Mouse (Mus musculus): Measurements from ENCODE around the gene Arsg. TPM values are rescaled to one million over a fixed set of nuclear protein-coding genes. Genes with fewer than 3 reads are reported as not detected.

The Arsg gene
- polyA plus RNA-seq, 1 experiment from 2014 or later, result 2.9 TPM

DNA sequence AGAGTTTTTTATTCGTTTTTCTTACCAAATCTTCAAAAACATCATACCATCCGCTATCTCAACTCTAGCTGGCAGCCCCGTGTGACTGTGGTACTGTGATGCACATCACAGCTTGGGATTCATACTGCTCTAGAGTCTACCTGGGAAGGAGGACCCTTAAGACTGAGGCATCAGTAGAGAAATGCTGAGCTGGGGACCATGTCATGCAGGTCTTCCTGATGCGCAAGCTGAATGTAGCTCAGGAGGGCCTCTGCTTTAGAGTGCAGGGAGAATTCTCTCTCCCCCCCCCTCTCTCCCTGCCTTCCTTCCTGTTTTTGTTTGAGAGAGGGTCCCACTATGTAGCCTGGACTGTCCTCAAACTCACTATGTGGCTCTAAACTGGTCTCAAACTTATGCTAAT is 32.5 kb upstream of the Arsg start:
- 62% methylated on average over 4 of the region's 4 CpGs for WGBS
- Histone ChIP-seq H3K27ac (ENCODE audit: low read depth, low read length) (no peak overlapping the region), H3K4me1 (ENCODE audit: control insufficient read depth, insufficient read depth, low read length) (0 out of 2 replicates have a peak, but pooled peaks cover 3% of the 10 kb centered on the region), H3K36me3 (ENCODE audit: control insufficient read depth, insufficient read depth, low read length) (peaks cover 7% of the 10 kb centered on the region; the same call in 1 of the 2 replicates), H3K9ac (replicated peaks; ENCODE audit: low read depth, low read length) (no peak overlapping the region), H3K27me3 (ENCODE audit: control insufficient read depth, insufficient read depth, low read length) (no peaks in the 10 kb centered on the region), H3K4me2 (ENCODE audit: low read depth, low read length) (peak overlapping the region; percentile 64; the same call in 1 of the 2 replicates), H3K9me3 (ENCODE audit: control insufficient read depth, low read length) (no peaks in the 10 kb centered on the region), H3K4me3 (ENCODE audit: low read depth, low read length) (no peak overlapping the region)
- no peak for ATAC-seq (ENCODE audit: low read depth)

DNA sequence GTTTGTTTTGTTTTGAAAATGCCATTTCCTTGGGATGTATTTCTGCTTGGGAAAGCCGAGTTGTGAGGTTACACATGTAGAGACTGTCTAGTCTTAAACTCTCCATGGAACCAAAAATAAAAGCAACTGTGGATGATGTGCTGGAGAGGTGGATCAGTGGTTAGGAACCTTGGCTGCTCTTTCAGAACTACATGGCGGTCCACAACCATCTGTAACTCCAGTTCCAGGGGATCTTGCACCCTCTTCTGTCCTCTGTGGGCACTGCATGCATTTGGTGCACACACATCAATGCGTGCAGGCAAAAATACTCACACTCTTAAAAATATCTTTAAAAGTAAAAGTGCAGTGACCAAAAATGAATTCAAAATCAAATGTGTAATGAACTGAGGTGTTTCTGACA is 32.1 kb upstream of the Arsg start:
- 58% methylated on average over 3 of the region's 3 CpGs for WGBS
- Histone ChIP-seq H3K4me3 (ENCODE audit: low read depth, low read length) (no peak overlapping the region), H3K36me3 (ENCODE audit: control insufficient read depth, insufficient read depth, low read length) (peaks cover 7% of the 10 kb centered on the region; the same call in 1 of the 2 replicates), H3K9ac (replicated peaks; ENCODE audit: low read depth, low read length) (no peak overlapping the region), H3K4me2 (ENCODE audit: low read depth, low read length) (no peak overlapping the region), H3K27ac (ENCODE audit: low read depth, low read length) (no peak overlapping the region), H3K4me1 (ENCODE audit: control insufficient read depth, insufficient read depth, low read length) (0 out of 2 replicates have a peak, but pooled peaks cover 3% of the 10 kb centered on the region), H3K27me3 (ENCODE audit: control insufficient read depth, insufficient read depth, low read length) (no peaks in the 10 kb centered on the region), H3K9me3 (ENCODE audit: control insufficient read depth, low read length) (no peaks in the 10 kb centered on the region)
- ATAC-seq (ENCODE audit: low read depth), result no peak

DNA sequence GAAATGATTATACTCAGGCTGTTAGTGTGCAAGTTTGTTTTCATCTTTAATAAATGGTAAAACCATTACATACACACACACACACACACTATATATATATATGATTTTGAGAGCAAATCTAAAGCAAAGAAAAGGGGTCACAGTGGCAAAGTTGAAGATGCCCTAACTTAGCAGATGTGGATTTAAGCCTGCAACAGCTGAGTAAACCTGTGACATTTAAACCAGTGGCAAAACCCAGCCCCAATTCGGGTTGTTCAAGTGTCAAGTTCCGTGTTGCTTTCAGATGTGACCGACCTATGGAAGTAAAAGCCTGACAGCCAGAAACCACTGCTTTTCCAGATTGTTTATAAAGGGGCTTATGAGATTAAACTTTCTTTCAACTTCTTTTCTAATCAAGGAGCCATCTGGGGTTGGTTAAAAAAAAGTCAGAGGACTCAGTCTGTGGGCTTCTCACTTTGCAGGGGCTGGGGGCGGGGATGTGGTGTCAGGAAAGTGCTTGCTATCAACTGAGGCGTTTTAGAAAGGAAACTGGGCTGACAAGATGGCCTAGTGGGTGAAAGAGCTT is 30.9 kb upstream of the Arsg start:
- Histone ChIP-seq H3K36me3 (ENCODE audit: control insufficient read depth, insufficient read depth, low read length) (peaks cover 6% of the 10 kb centered on the region; the same call in 1 of the 2 replicates), H3K27me3 (ENCODE audit: control insufficient read depth, insufficient read depth, low read length) (no peaks in the 10 kb centered on the region), H3K9me3 (ENCODE audit: control insufficient read depth, low read length) (no peaks in the 10 kb centered on the region), H3K4me3 (ENCODE audit: low read depth, low read length) (no peak overlapping the region), H3K27ac (ENCODE audit: low read depth, low read length) (no peak overlapping the region), H3K9ac (replicated peaks; ENCODE audit: low read depth, low read length) (no peak overlapping the region), H3K4me2 (ENCODE audit: low read depth, low read length) (no peak overlapping the region), H3K4me1 (ENCODE audit: control insufficient read depth, insufficient read depth, low read length) (0 out of 2 replicates have a peak, but pooled peaks cover 3% of the 10 kb centered on the region)
- 80% methylated on average over 5 of the region's 5 CpGs for WGBS
- ATAC-seq (ENCODE audit: low read depth), result no peak

GRCm38 (mm10) chr11:109443468-109444263 is 29.5 kb upstream of the Arsg start:
- 0 out of 2 replicates have a peak, but pooled peaks cover 3% of the 10 kb centered on the region for H3K4me1 ChIP-seq (ENCODE audit: control insufficient read depth, insufficient read depth, low read length)
- H3K4me3 ChIP-seq (ENCODE audit: low read depth, low read length), result no peak overlapping the region
- no peaks in the 10 kb centered on the region for H3K36me3 ChIP-seq (ENCODE audit: control insufficient read depth, insufficient read depth, low read length)
- 90% methylated on average over 8 of the region's 8 CpGs for WGBS
- no peak overlapping the region for H3K27ac ChIP-seq (ENCODE audit: low read depth, low read length)
- no peak for ATAC-seq (ENCODE audit: low read depth)
- no peak overlapping the region for H3K4me2 ChIP-seq (ENCODE audit: low read depth, low read length)
- no peaks in the 10 kb centered on the region for H3K27me3 ChIP-seq (ENCODE audit: control insufficient read depth, insufficient read depth, low read length)
- no peaks in the 10 kb centered on the region for H3K9me3 ChIP-seq (ENCODE audit: control insufficient read depth, low read length)
- H3K9ac ChIP-seq (replicated peaks; ENCODE audit: low read depth, low read length), result no peak overlapping the region

DNA sequence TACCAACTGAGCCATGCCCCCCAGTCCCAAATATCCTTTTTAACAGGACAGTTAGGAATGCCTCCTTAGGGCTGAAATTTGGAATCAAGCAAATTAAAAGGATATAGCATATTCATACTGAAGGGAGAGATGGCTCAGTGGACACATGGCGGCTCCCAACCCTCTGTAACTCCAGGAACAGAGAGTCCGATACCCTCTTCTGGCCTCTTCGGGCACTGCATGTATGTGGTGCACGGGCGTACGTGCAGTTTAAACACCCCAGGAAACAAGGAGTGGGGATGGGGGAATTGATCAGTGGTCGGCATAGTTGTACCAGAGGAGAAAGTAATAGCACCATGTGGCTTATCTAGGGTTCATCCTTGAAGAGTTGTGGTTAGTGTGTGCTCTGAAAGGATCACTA is 28.6 kb upstream of the Arsg start:
- Histone ChIP-seq H3K9me3 (ENCODE audit: control insufficient read depth, low read length) (no peaks in the 10 kb centered on the region), H3K9ac (replicated peaks; ENCODE audit: low read depth, low read length) (no peak overlapping the region), H3K4me1 (ENCODE audit: control insufficient read depth, insufficient read depth, low read length) (no peaks in the 10 kb centered on the region), H3K27me3 (ENCODE audit: control insufficient read depth, insufficient read depth, low read length) (no peaks in the 10 kb centered on the region), H3K36me3 (ENCODE audit: control insufficient read depth, insufficient read depth, low read length) (no peaks in the 10 kb centered on the region), H3K4me2 (ENCODE audit: low read depth, low read length) (no peak overlapping the region), H3K27ac (ENCODE audit: low read depth, low read length) (no peak overlapping the region), H3K4me3 (ENCODE audit: low read depth, low read length) (no peak overlapping the region)
- no peak for ATAC-seq (ENCODE audit: low read depth)
- WGBS, result 46% methylated on average over 7 of the region's 7 CpGs

DNA sequence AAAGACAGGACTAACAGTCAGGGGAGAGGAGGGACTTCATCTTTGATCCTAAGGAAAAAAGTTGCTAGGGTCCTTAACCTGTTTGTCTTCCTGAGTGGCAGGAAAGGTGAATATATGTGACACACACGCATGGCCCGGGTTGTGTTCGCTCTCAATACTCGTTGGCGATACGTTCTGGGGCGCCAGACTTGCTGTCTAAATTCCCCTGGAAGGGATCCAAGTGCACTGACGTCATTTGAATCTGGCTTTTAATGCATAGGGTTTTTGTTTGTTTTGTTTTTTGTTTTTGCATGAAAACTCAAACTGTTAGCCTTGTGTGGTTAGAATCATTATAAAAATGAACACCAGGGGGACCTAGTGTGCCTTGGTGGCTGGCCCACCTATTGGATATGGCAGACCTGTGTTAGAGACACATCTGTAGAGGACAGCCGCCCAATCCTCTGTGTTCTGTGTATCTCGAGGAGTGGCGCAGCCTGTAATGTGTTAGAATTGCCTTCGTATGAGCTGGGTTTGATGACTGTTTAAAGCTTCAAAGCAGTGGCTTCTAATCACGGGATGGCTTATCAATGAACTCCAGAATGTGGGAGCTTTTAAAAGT is 27.6 kb upstream of the Arsg start:
- H3K27ac ChIP-seq (ENCODE audit: low read depth, low read length), result no peak overlapping the region
- H3K27me3 ChIP-seq (ENCODE audit: control insufficient read depth, insufficient read depth, low read length), result no peaks in the 10 kb centered on the region
- no peak overlapping the region for H3K4me2 ChIP-seq (ENCODE audit: low read depth, low read length)
- 51% methylated on average over 13 of the region's 13 CpGs for WGBS
- no peak overlapping the region for H3K9ac ChIP-seq (replicated peaks; ENCODE audit: low read depth, low read length)
- H3K36me3 ChIP-seq (ENCODE audit: control insufficient read depth, insufficient read depth, low read length), result no peaks in the 10 kb centered on the region
- ATAC-seq (ENCODE audit: low read depth), result peak; percentile 38; the same call in 1 of the 2 replicates
- no peaks in the 10 kb centered on the region for H3K9me3 ChIP-seq (ENCODE audit: control insufficient read depth, low read length)
- no peaks in the 10 kb centered on the region for H3K4me1 ChIP-seq (ENCODE audit: control insufficient read depth, insufficient read depth, low read length)
- H3K4me3 ChIP-seq (ENCODE audit: low read depth, low read length), result no peak overlapping the region

GRCm38 (mm10) chr11:109451169-109451568 is 22.0 kb upstream of the Arsg start:
- Histone ChIP-seq H3K9ac (replicated peaks; ENCODE audit: low read depth, low read length) (no peak overlapping the region), H3K27ac (ENCODE audit: low read depth, low read length) (no peak overlapping the region), H3K27me3 (ENCODE audit: control insufficient read depth, insufficient read depth, low read length) (no peaks in the 10 kb centered on the region), H3K4me2 (ENCODE audit: low read depth, low read length) (no peak overlapping the region), H3K4me3 (ENCODE audit: low read depth, low read length) (no peak overlapping the region), H3K4me1 (ENCODE audit: control insufficient read depth, insufficient read depth, low read length) (no peaks in the 10 kb centered on the region), H3K9me3 (ENCODE audit: control insufficient read depth, low read length) (no peaks in the 10 kb centered on the region), H3K36me3 (ENCODE audit: control insufficient read depth, insufficient read depth, low read length) (no peaks in the 10 kb centered on the region)
- WGBS, result 93% methylated on average over 11 of the region's 11 CpGs
- ATAC-seq (ENCODE audit: low read depth), result no peak

GRCm38 (mm10) chr11:109456261-109456660 is 16.9 kb upstream of the Arsg start:
- Histone ChIP-seq H3K4me2 (ENCODE audit: low read depth, low read length) (no peak overlapping the region), H3K4me1 (ENCODE audit: control insufficient read depth, insufficient read depth, low read length) (no peaks in the 10 kb centered on the region), H3K4me3 (ENCODE audit: low read depth, low read length) (no peak overlapping the region), H3K9me3 (ENCODE audit: control insufficient read depth, low read length) (no peaks in the 10 kb centered on the region), H3K27ac (ENCODE audit: low read depth, low read length) (no peak overlapping the region), H3K9ac (replicated peaks; ENCODE audit: low read depth, low read length) (no peak overlapping the region), H3K27me3 (ENCODE audit: control insufficient read depth, insufficient read depth, low read length) (no peaks in the 10 kb centered on the region), H3K36me3 (ENCODE audit: control insufficient read depth, insufficient read depth, low read length) (no peaks in the 10 kb centered on the region)
- 87% methylated on average over 5 of the region's 5 CpGs for WGBS
- ATAC-seq (ENCODE audit: low read depth), result no peak

GRCm38 (mm10) chr11:109458165-109458564 is 15.0 kb upstream of the Arsg start:
- Histone ChIP-seq H3K4me3 (ENCODE audit: low read depth, low read length) (no peak overlapping the region), H3K4me2 (ENCODE audit: low read depth, low read length) (no peak overlapping the region), H3K9me3 (ENCODE audit: control insufficient read depth, low read length) (no peaks in the 10 kb centered on the region), H3K36me3 (ENCODE audit: control insufficient read depth, insufficient read depth, low read length) (no peaks in the 10 kb centered on the region), H3K27ac (ENCODE audit: low read depth, low read length) (no peak overlapping the region), H3K27me3 (ENCODE audit: control insufficient read depth, insufficient read depth, low read length) (no peaks in the 10 kb centered on the region), H3K9ac (replicated peaks; ENCODE audit: low read depth, low read length) (no peak overlapping the region), H3K4me1 (ENCODE audit: control insufficient read depth, insufficient read depth, low read length) (no peaks in the 10 kb centered on the region)
- WGBS, result 93% methylated on average over 11 of the region's 11 CpGs
- no peak for ATAC-seq (ENCODE audit: low read depth)

Measured in neural tube, embryonic 14.5 days (tissue).